Mouse (Mus musculus) CD4-positive, CD25-positive, alpha-beta regulatory T cell, adult 4 months (primary cell): ENCODE results near the gene Aldh1a2. TPM values are rescaled to one million over a fixed set of nuclear protein-coding genes. Genes with fewer than 3 reads are reported as not detected.

Source experiments
- polyA plus RNA-seq, 2 experiments: library from polyadenylated mRNA; unstranded; fragments of 100-300 nt; shearing (Covaris generic); gene quantifications; one replicate each; pipeline ENCODE4 v1.2.1; 2017

Aldh1a2 gene
- polyA plus RNA-seq, 2 experiments from 2014 or later: not detected

Other genes starting within 250 kb of the Aldh1a2 start
- gene Aqp9, start 47.1 kb upstream of the Aldh1a2 start, polyA plus RNA-seq: under 1 TPM in 1 of 2 experiments, not detected in 1; 0.31 TPM